9 mouse cellular contexts compared by ENCODE assay signal in genomic region chr4:148337890-148338880, GRCm38 (mm10). TPM values are rescaled to one million over a fixed set of nuclear protein-coding genes. Genes with fewer than 3 reads are reported as not detected.
A peak's percentile ranks its signal among the peaks of the same experiment; 100 is the strongest.
DNase-seq lines count a peak whose midpoint lies in the region; ATAC-seq and TF ChIP-seq lines count a peak whose summit lies in the region.
"Had no signal": no experiment of that assay in that cellular context is flagged by ENCODE, and none has a peak within 500 bp of the region (broad histone marks: within the 10 kb centered on the region; RNA-seq: fewer than 3 reads in every experiment).

No protein-coding gene starts in this region.

- H3K9ac ChIP-seq in liver, postnatal 0 days (replicated peaks), result no peak overlapping the region

- H3K4me1 ChIP-seq in cerebellum, adult 2 months (ENCODE audit: control insufficient read depth, insufficient read depth, low read length), result peaks cover 6% of the 10 kb centered on the region; the same call in 1 of the 2 replicates
- no peaks in the 10 kb centered on the region for H3K4me1 ChIP-seq in liver, postnatal 0 days (ENCODE audit: insufficient read depth)

- no peaks in the 10 kb centered on the region for H3K36me3 ChIP-seq in liver, postnatal 0 days (replicated peaks; ENCODE audit: insufficient read depth, low read length)

- no peak overlapping the region for H3K27ac ChIP-seq in cerebellum, adult 2 months (ENCODE audit: insufficient read depth, low read length)
- no peak overlapping the region for H3K27ac ChIP-seq in liver, postnatal 0 days (ENCODE audit: low read depth)

- TF ChIP-seq POLR2A in cerebellum, adult 2 months (IDR thresholded peaks at IDR 0.05; ENCODE audit: borderline replicate concordance, insufficient read depth, low read length), result no peak
- TF ChIP-seq POLR2A in brain, embryonic 14.5 days (IDR thresholded peaks at IDR 0.05; ENCODE audit: borderline replicate concordance, extremely low read depth, insufficient read depth, insufficient read length, poor library complexity, severe bottlenecking), result no peak

- TF ChIP-seq EP300 in liver, postnatal 0 days (IDR thresholded peaks at IDR 0.05; ENCODE audit: low read depth), result no peak

- no peak overlapping the region for H3K4me2 ChIP-seq in liver, postnatal 0 days (ENCODE audit: low read depth, low read length)

- ATAC-seq in liver, postnatal 0 days, result no peak

- TF ChIP-seq CTCF in cerebellum, adult 2 months (IDR thresholded peaks at IDR 0.05; ENCODE audit: borderline replicate concordance, insufficient read depth, low read depth, low read length), result peak; percentile 37; the same call in 1 of the 2 replicates
- TF ChIP-seq CTCF in liver, postnatal 0 days (IDR thresholded peaks at IDR 0.05; ENCODE audit: low read depth), result peak; percentile 43; the same call in 1 of the 2 replicates
- TF ChIP-seq CTCF in brain, embryonic 14.5 days (IDR thresholded peaks at IDR 0.05; ENCODE audit: borderline replicate concordance, extremely low read depth, insufficient read depth, insufficient read length), result peak; percentile 62; the same call in 1 of the 2 replicates

- peak in 1 of 2 experiments; percentile 42 for DNase-seq in cerebellum, adult 2 months
- DNase-seq in cerebellum, adult 11-12 months, result no peak
- DNase-seq in liver, postnatal 0 days, result no peak
- DNase-seq in liver, result no peak
- DNase-seq in brain, embryonic 14.5 days (ENCODE audit: low read depth), result peak; percentile 67
- DNase-seq in lung, postnatal 36 days, result peak; percentile 10
- no peak for DNase-seq in gastrocnemius, postnatal 4 days (ENCODE audit: low spot score in 2 of 2)
- no peak for DNase-seq in frontal cortex, postnatal 25 days (ENCODE audit: low spot score in 2 of 2)

- H3K27me3 ChIP-seq in cerebellum, adult 2 months (ENCODE audit: control insufficient read depth, insufficient read depth, low read length), result no peaks in the 10 kb centered on the region
- H3K27me3 ChIP-seq in liver, postnatal 0 days (ENCODE audit: insufficient read depth, low read length), result no peaks in the 10 kb centered on the region

- no peak overlapping the region for H3K4me3 ChIP-seq in cerebellum, adult 2 months (replicated peaks; ENCODE audit: insufficient read depth, low read depth, low read length)
- H3K4me3 ChIP-seq in liver, postnatal 0 days (ENCODE audit: low read depth, low read length), result no peak overlapping the region
- H3K4me3 ChIP-seq: erythroblast, embryonic 14.5 days had no signal

- 52% methylated on average over 13 of the region's 13 CpGs for WGBS in cerebellum, adult 2 months
- WGBS in liver, postnatal 0 days (ENCODE audit: insufficient replicate concordance), result 60% methylated on average over 13 of the region's 13 CpGs

- H3K9me3 ChIP-seq in liver, postnatal 0 days (ENCODE audit: low read length), result no peaks in the 10 kb centered on the region

RNA-seq across cellular contexts. Expression of gene Disp3, which starts 50.4 kb away (rescaled TPM):
- polyA plus RNA-seq in cerebellum, adult 2 months (2012; rRNA removed), result 13.6 and 15.3 TPM in 2 replicates
- polyA plus RNA-seq in liver, postnatal 0 days (2015; fragmentation: Nextera tagmentation; extraction: Ambion mirVana), result not detected in 2 replicates
- polyA plus RNA-seq in brain, embryonic 14.5 days (2012; rRNA removed), result 25.2 and 28.4 TPM in 2 replicates
- under 1 TPM; 0.26 to 0.27 TPM for total RNA-seq in gastrocnemius, postnatal 4 days (2021)
- polyA plus RNA-seq: erythroblast, embryonic 14.5 days had no signal

Comparison
In these comparisons a context has a peak if more than half of its experiments do, and no peak if none do; other contexts are left out.
1. DNase-seq: peak in brain, embryonic 14.5 days (single experiment) and lung, postnatal 36 days (single experiment); none in cerebellum, adult 11-12 months (single experiment), liver, postnatal 0 days (single experiment), liver (single experiment), gastrocnemius, postnatal 4 days (0 of 2) and frontal cortex, postnatal 25 days (0 of 2).
2. RNA of gene Disp3, which starts 50.4 kb away (polyA plus RNA-seq): 25.2 to 28.4 TPM in brain, embryonic 14.5 days and 13.6 to 15.3 TPM in cerebellum, adult 2 months; not detected in liver, postnatal 0 days; every median in the first group is over 10 times any median in the second.
3. Peak in every context shown above with its lines, with median percentiles within 50 percentile points of each other: CTCF ChIP-seq.